Mouse (Mus musculus): ENCODE data around the gene Pdss2. TPM values are rescaled to one million over a fixed set of nuclear protein-coding genes. Genes with fewer than 3 reads are reported as not detected.

The Pdss2 gene
- polyA plus RNA-seq, 1 experiment from 2014 or later = 13.9 TPM

Other genes starting within 250 kb of the Pdss2 start
- gene Sobp, start 47.0 kb upstream of the Pdss2 start, polyA plus RNA-seq (2016; fragmentation: Nextera tagmentation; extraction: Ambion mirVana) = 6.1 and 7.5 TPM in 2 replicates
- 1.9 and 2.5 TPM in 2 replicates for gene 9030612E09Rik, start 46.8 kb upstream of the Pdss2 start, polyA plus RNA-seq (2016; fragmentation: Nextera tagmentation; extraction: Ambion mirVana)

All from neural tube, embryonic 12.5 days (tissue).